Mouse (Mus musculus) small intestine, adult 2 months (tissue): ENCODE measurements around the gene Tmem43. TPM values are rescaled to one million over a fixed set of nuclear protein-coding genes. Genes with fewer than 3 reads are reported as not detected.
"Not testable (repeated sequence)": the region's sequence is repeated elsewhere in the genome, so short reads cannot be mapped to it uniquely, and the experiment has no call there.

ENCODE experiments used
- H3K27ac ChIP-seq: fragments of 200-500 bp; 2 replicates; pipeline ENCODE4 v1.5.1; 2012; ENCODE audit warnings: low read depth, low read length, control low read depth, inconsistent platforms; ENCODE audit not compliant: insufficient read depth
- H3K27me3 ChIP-seq: fragments of 200-500 bp; 2 replicates; pipeline ENCODE4 v1.6.1; 2012; ENCODE audit warnings: mild to moderate bottlenecking, moderate library complexity, low read length, inconsistent platforms; ENCODE audit not compliant: control insufficient read depth, insufficient read depth
- H3K36me3 ChIP-seq: fragments of 200-500 bp; 2 replicates; pipeline ENCODE4 v1.6.1; 2012; ENCODE audit warnings: mild to moderate bottlenecking, low read length, control low read depth, inconsistent platforms; ENCODE audit not compliant: control insufficient read depth, insufficient read depth
- H3K4me1 ChIP-seq: fragments of 200-500 bp; 2 replicates; pipeline ENCODE4 v1.6.1; 2012; ENCODE audit warnings: low read length, inconsistent platforms, mixed read lengths; ENCODE audit not compliant: control insufficient read depth, insufficient read depth, insufficient read length
- H3K4me3 ChIP-seq: fragments of 200-500 bp; 2 replicates; pipeline ENCODE4 v1.5.1; 2012; ENCODE audit warnings: low read depth, mild to moderate bottlenecking, control low read depth, inconsistent platforms, low read length, moderate library complexity
- CTCF ChIP-seq: fragments of 200-500 bp; IDR thresholded peaks from 2 replicates; pipeline ENCODE4 v1.5.1; 2012; ENCODE audit warnings: low read depth, mild to moderate bottlenecking, control low read depth, inconsistent platforms, low read length, moderate library complexity, mixed read lengths; ENCODE audit not compliant: insufficient replicate concordance, insufficient read length; ENCODE audit errors: extremely low read depth
- POLR2A ChIP-seq: fragments of 200-500 bp; IDR thresholded peaks from 2 replicates; pipeline ENCODE4 v1.6.1; 2012; ENCODE audit warnings: low read depth, mild to moderate bottlenecking, control low read depth, inconsistent platforms, low read length, moderate library complexity
- WGBS: fragments of 180-500 bp; shearing (Covaris S2); methylation state at CpG from one replicate; pipeline ENCODE4 v1.1.7; 2018; 5-methylcytosine and 5-hydroxymethylcytosine counted together
- polyA plus RNA-seq: library from polyadenylated mRNA; depleted of rRNA; stranded (reverse); fragments of >200 nt; gene quantifications from 2 replicates; pipeline ENCODE4 v1.2.3, GENCODE M21; 2012

Gene Tmem43
- polyA plus RNA-seq, 1 experiment: 38.8 TPM

- Histone ChIP-seq H3K4me1 (no peaks in the 10 kb centered on the region), H3K36me3 (no peaks in the 10 kb centered on the region), H3K27me3 (no peaks in the 10 kb centered on the region), H3K4me3 (no peak overlapping the region), H3K27ac (no peak overlapping the region)
- TF ChIP-seq POLR2A (no peak), CTCF (no peak)
- 68% methylated on average over 1 of the region's 1 CpGs for WGBS
Observed at GRCm38 (mm10) chr6:91452056-91452455, 21.4 kb upstream of the Tmem43 start.

GRCm38 (mm10) chr6:91454546-91454945 is 19.0 kb upstream of the Tmem43 start:
- Histone ChIP-seq H3K4me3 (no peak overlapping the region), H3K4me1 (no peaks in the 10 kb centered on the region), H3K27ac (no peak overlapping the region), H3K27me3 (no peaks in the 10 kb centered on the region), H3K36me3 (no peaks in the 10 kb centered on the region)
- 60% methylated on average over 5 of the region's 5 CpGs for WGBS
- TF ChIP-seq CTCF (no peak), POLR2A (no peak)

- WGBS: 17% methylated on average over 1 of the region's 1 CpGs
- H3K27ac ChIP-seq: peak overlapping the region; percentile 67; the same call in 1 of the 2 replicates
- no peaks in the 10 kb centered on the region for H3K27me3 ChIP-seq
- H3K4me1 ChIP-seq: no peaks in the 10 kb centered on the region
- H3K36me3 ChIP-seq: peaks cover 11% of the 10 kb centered on the region
- TF ChIP-seq CTCF (no peak), POLR2A (no peak)
- H3K4me3 ChIP-seq: no peak overlapping the region
Observed at GRCm38 (mm10) chr6:91459471-91459870, 14.0 kb upstream of the Tmem43 start.

GRCm38 (mm10) chr6:91465756-91466155 is 7.7 kb upstream of the Tmem43 start:
- Histone ChIP-seq H3K4me1 (no peaks in the 10 kb centered on the region), H3K27ac (peak overlapping the region; percentile 70), H3K36me3 (peaks cover 23% of the 10 kb centered on the region), H3K27me3 (no peaks in the 10 kb centered on the region), H3K4me3 (no peak overlapping the region)
- 76% methylated on average over 2 of the region's 2 CpGs for WGBS
- TF ChIP-seq CTCF (no peak), POLR2A (no peak)

GRCm38 (mm10) chr6:91467106-91467505 is 6.4 kb upstream of the Tmem43 start:
- H3K36me3 ChIP-seq: peaks cover 23% of the 10 kb centered on the region
- H3K27me3 ChIP-seq: no peaks in the 10 kb centered on the region
- H3K4me3 ChIP-seq: no peak overlapping the region
- no peak overlapping the region for H3K27ac ChIP-seq
- TF ChIP-seq CTCF (no peak), POLR2A (no peak)
- H3K4me1 ChIP-seq: peaks cover under 1% of the 10 kb centered on the region; the same call in 1 of the 2 replicates
- 85% methylated on average over 1 of the region's 1 CpGs for WGBS

GRCm38 (mm10) chr6:91470712-91471111 is 2.8 kb upstream of the Tmem43 start:
- 82% methylated on average over 2 of the region's 2 CpGs for WGBS

GRCm38 (mm10) chr6:91471427-91471826 is 2.1 kb upstream of the Tmem43 start:
- not testable (repeated sequence) for H3K27ac ChIP-seq

More at GRCm38 (mm10) chr6:91470712-91471111, 2.8 kb upstream of the Tmem43 start:
- H3K36me3 ChIP-seq: peaks cover 6% of the 10 kb centered on the region
- H3K27ac ChIP-seq: no peak overlapping the region
- TF ChIP-seq CTCF (no peak), POLR2A (no peak)
- H3K27me3 ChIP-seq: no peaks in the 10 kb centered on the region
- peaks cover 9% of the 10 kb centered on the region for H3K4me1 ChIP-seq
- H3K4me3 ChIP-seq: no peak overlapping the region

GRCm38 (mm10) chr6:91472319-91472718 is 1.2 kb upstream of the Tmem43 start:
- 19% methylated on average over 6 of the region's 6 CpGs for WGBS
- Histone ChIP-seq H3K27me3 (no peaks in the 10 kb centered on the region), H3K4me3 (peak overlapping the region; percentile 80), H3K36me3 (peaks cover 5% of the 10 kb centered on the region), H3K27ac (peak overlapping the region; percentile 65; the same call in 1 of the 2 replicates), H3K4me1 (peaks cover 9% of the 10 kb centered on the region)
- TF ChIP-seq POLR2A (no peak), CTCF (no peak)

More at GRCm38 (mm10) chr6:91471427-91471826, 2.1 kb upstream of the Tmem43 start:
- not testable (repeated sequence) for H3K36me3 ChIP-seq, H3K4me1 ChIP-seq, H3K27me3 ChIP-seq, H3K4me3 ChIP-seq
- WGBS: 74% methylated on average over 3 of the region's 3 CpGs
